Mouse (Mus musculus): Measurements from ENCODE around the gene Gm8926. TPM values are rescaled to one million over a fixed set of nuclear protein-coding genes. Genes with fewer than 3 reads are reported as not detected.
"Not testable (repeated sequence)": the region's sequence is repeated elsewhere in the genome, so short reads cannot be mapped to it uniquely, and the experiment has no call there.

Gm8926 gene
- not detected in 2 replicates for polyA plus RNA-seq (2015; fragmentation: Nextera tagmentation; extraction: Ambion mirVana)

DNA sequence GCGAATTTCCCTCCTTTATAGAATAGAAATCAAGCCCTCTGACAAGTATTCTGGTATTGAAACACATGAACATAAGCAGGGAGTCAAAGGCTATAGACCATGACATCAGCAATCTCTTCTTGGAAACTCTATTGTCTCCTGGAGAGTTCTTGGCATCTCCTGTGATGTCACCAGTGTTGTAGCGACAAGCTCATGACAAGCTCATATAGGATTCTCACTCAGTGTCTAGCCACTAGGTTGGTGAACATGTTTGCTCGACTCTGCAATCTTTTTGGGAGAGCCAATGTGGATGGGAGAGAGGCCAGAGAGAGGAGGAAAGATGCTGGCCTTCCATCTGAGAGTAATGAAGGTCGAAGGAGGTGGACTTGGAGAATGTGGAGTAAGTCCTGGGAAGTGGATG lies at the start of gene Gm8926:
Gene Gm8926, plus strand, starts transcription at position 301 of the 400 bp plus-strand sequence.
- H3K4me2 ChIP-seq (ENCODE audit: low read length); H3K4me3 ChIP-seq (ENCODE audit: low read depth, low read length); H3K9me3 ChIP-seq (replicated peaks; ENCODE audit: control insufficient read depth, low read length, poor library complexity, severe bottlenecking); H3K4me1 ChIP-seq (ENCODE audit: control insufficient read depth, insufficient read depth, low read length); H3K36me3 ChIP-seq (ENCODE audit: control insufficient read depth, insufficient read depth, low read length); H3K27ac ChIP-seq (ENCODE audit: low read length); ATAC-seq; H3K27me3 ChIP-seq (ENCODE audit: control insufficient read depth, insufficient read depth, low read depth, low read length); H3K9ac ChIP-seq (ENCODE audit: low read depth, low read length): not testable (repeated sequence)
- WGBS: 67% methylated on average over 1 of the region's 4 CpGs

Other genes starting within 250 kb of the Gm8926 start
- gene Gm6460, start 175.6 kb upstream of the Gm8926 start, polyA plus RNA-seq (2015; fragmentation: Nextera tagmentation; extraction: Ambion mirVana): not detected in 2 replicates
- gene Gm8922, start 88.6 kb upstream of the Gm8926 start, polyA plus RNA-seq (2015; fragmentation: Nextera tagmentation; extraction: Ambion mirVana): not detected in 2 replicates
- gene Gm6465, start 75.0 kb downstream of the Gm8926 start, polyA plus RNA-seq (2015; fragmentation: Nextera tagmentation; extraction: Ambion mirVana): not detected in 2 replicates
- not detected in 2 replicates for gene 4933402N22Rik, start 147.5 kb downstream of the Gm8926 start, polyA plus RNA-seq (2015; fragmentation: Nextera tagmentation; extraction: Ambion mirVana)